Comparison of ENCODE assay signal across 23 mouse cellular contexts in genomic region chr6:37171149-37171832, GRCm38 (mm10).
DNase-seq lines count a peak whose midpoint lies in the region; ATAC-seq and TF ChIP-seq lines count a peak whose summit lies in the region.
"Had no signal": no experiment of that assay in that cellular context is flagged by ENCODE, and none has a peak within 500 bp of the region (broad histone marks: within the 10 kb centered on the region; RNA-seq: fewer than 3 reads in every experiment).

No protein-coding gene starts in this region.

- WGBS in embryonic facial prominence, embryonic 11.5 days = 67% methylated on average over 12 of the region's 12 CpGs
- 77% methylated on average over 12 of the region's 12 CpGs for WGBS in embryonic facial prominence, embryonic 10.5 days
- WGBS in hindbrain, embryonic 14.5 days = 51% methylated on average over 12 of the region's 12 CpGs
- 77% methylated on average over 12 of the region's 12 CpGs for WGBS in hindbrain, embryonic 11.5 days
- WGBS in hindbrain, postnatal 0 days = 51% methylated on average over 12 of the region's 12 CpGs

- TF ChIP-seq CTCF in hindbrain, postnatal 0 days (IDR thresholded peaks at IDR 0.05; ENCODE audit: low read depth) = no peak

- no peaks in the 10 kb centered on the region for H3K36me3 ChIP-seq in embryonic facial prominence, embryonic 11.5 days (replicated peaks; ENCODE audit: control insufficient read depth, insufficient read depth, low read depth, low read length)
- no peaks in the 10 kb centered on the region for H3K36me3 ChIP-seq in embryonic facial prominence, embryonic 10.5 days (replicated peaks)
- H3K36me3 ChIP-seq in hindbrain, embryonic 14.5 days (replicated peaks; ENCODE audit: control insufficient read depth, insufficient read depth) = no peaks in the 10 kb centered on the region
- no peaks in the 10 kb centered on the region for H3K36me3 ChIP-seq in hindbrain, embryonic 11.5 days (ENCODE audit: control insufficient read depth, insufficient read depth, low read length)
- H3K36me3 ChIP-seq in hindbrain, postnatal 0 days (ENCODE audit: insufficient read depth, low read length) = no peaks in the 10 kb centered on the region
- H3K36me3 ChIP-seq: limb, embryonic 15.5 days had no signal

- H3K4me1 ChIP-seq in embryonic facial prominence, embryonic 11.5 days (ENCODE audit: control insufficient read depth, insufficient read depth, low read length) = no peaks in the 10 kb centered on the region
- peaks cover 4% of the 10 kb centered on the region; the same call in 1 of the 2 replicates for H3K4me1 ChIP-seq in embryonic facial prominence, embryonic 10.5 days
- H3K4me1 ChIP-seq in hindbrain, embryonic 14.5 days (replicated peaks; ENCODE audit: control insufficient read depth, insufficient read depth, low read length) = peaks cover 14% of the 10 kb centered on the region
- H3K4me1 ChIP-seq in hindbrain, embryonic 11.5 days (replicated peaks; ENCODE audit: control insufficient read depth, insufficient read depth, low read length) = no peaks in the 10 kb centered on the region
- no peaks in the 10 kb centered on the region; the same call in 1 of the 2 replicates for H3K4me1 ChIP-seq in hindbrain, postnatal 0 days (ENCODE audit: insufficient read depth, low read length)
- H3K4me1 ChIP-seq: limb, embryonic 15.5 days had no signal

- no peaks in the 10 kb centered on the region for H3K27me3 ChIP-seq in embryonic facial prominence, embryonic 11.5 days (ENCODE audit: control insufficient read depth, insufficient read depth, low read length)
- no peaks in the 10 kb centered on the region for H3K27me3 ChIP-seq in embryonic facial prominence, embryonic 10.5 days (replicated peaks; ENCODE audit: low read depth, poor library complexity, severe bottlenecking)
- H3K27me3 ChIP-seq in hindbrain, embryonic 14.5 days (ENCODE audit: control insufficient read depth, insufficient read depth, low read length) = no peaks in the 10 kb centered on the region
- no peaks in the 10 kb centered on the region for H3K27me3 ChIP-seq in hindbrain, embryonic 11.5 days (ENCODE audit: control insufficient read depth, insufficient read depth, low read length)
- H3K27me3 ChIP-seq in hindbrain, postnatal 0 days (ENCODE audit: insufficient read depth, low read length) = no peaks in the 10 kb centered on the region
- H3K27me3 ChIP-seq: limb, embryonic 15.5 days had no signal

- ATAC-seq in embryonic facial prominence, embryonic 11.5 days (replicated peaks; ENCODE audit: insufficient number of reproducible peaks, low FRiP score, low TSS enrichment, low read depth) = no peak
- ATAC-seq in hindbrain, embryonic 14.5 days (ENCODE audit: low FRiP score) = peak; percentile 78
- ATAC-seq in hindbrain, embryonic 11.5 days (ENCODE audit: low FRiP score) = no peak
- ATAC-seq in hindbrain, postnatal 0 days = peak; percentile 82
- ATAC-seq: lung, postnatal 0 days had no signal

- H3K4me2 ChIP-seq in embryonic facial prominence, embryonic 11.5 days (ENCODE audit: low read depth, low read length) = no peak overlapping the region
- no peak overlapping the region; the same call in 1 of the 2 replicates for H3K4me2 ChIP-seq in hindbrain, embryonic 14.5 days (replicated peaks)
- H3K4me2 ChIP-seq in hindbrain, embryonic 11.5 days (replicated peaks; ENCODE audit: low read depth, low read length) = no peak overlapping the region
- no peak overlapping the region for H3K4me2 ChIP-seq in hindbrain, postnatal 0 days (ENCODE audit: low read depth, low read length)
- H3K4me2 ChIP-seq: limb, embryonic 15.5 days had no signal

- H3K9ac ChIP-seq in embryonic facial prominence, embryonic 11.5 days (replicated peaks; ENCODE audit: low read length) = no peak overlapping the region
- H3K9ac ChIP-seq in hindbrain, embryonic 14.5 days = no peak overlapping the region
- no peak overlapping the region for H3K9ac ChIP-seq in hindbrain, embryonic 11.5 days (ENCODE audit: low read depth, low read length)
- H3K9ac ChIP-seq in hindbrain, postnatal 0 days (replicated peaks; ENCODE audit: low read length) = no peak overlapping the region
- H3K9ac ChIP-seq: limb, embryonic 15.5 days had no signal

- peak; percentile 31 for DNase-seq in embryonic facial prominence, embryonic 11.5 days (ENCODE audit: low spot score)
- no peak for DNase-seq in embryonic facial prominence, embryonic 10.5 days (ENCODE audit: low spot score)
- peak; percentile 61 for DNase-seq in hindbrain, embryonic 14.5 days (ENCODE audit: low spot score)
- no peak for DNase-seq in hindbrain, embryonic 11.5 days (ENCODE audit: low spot score)
- DNase-seq in MN1 (ENCODE audit: low spot score) = peak; percentile 14
- DNase-seq in hindbrain, postnatal 0 days (ENCODE audit: low spot score) = peak; percentile 55
- no peak for DNase-seq in left cerebral cortex, adult 11 months (ENCODE audit: low spot score)
- DNase-seq in right cerebral cortex, postnatal 10 days (ENCODE audit: low spot score in 2 of 2) = no peak
- DNase-seq: adrenal gland, postnatal 14 days; cerebellum, adult 8-10 months; gastrocnemius, postnatal 36 days; heart, postnatal 36 days; kidney, adult 2 months; left cerebral cortex, postnatal 4 days; retina, postnatal 1 day; right cerebral cortex, postnatal 4 days; thymus, adult 18-20 months; thymus, postnatal 36 days had no signal

- H3K9me3 ChIP-seq in embryonic facial prominence, embryonic 11.5 days (replicated peaks; ENCODE audit: control insufficient read depth, low read length) = no peaks in the 10 kb centered on the region
- H3K9me3 ChIP-seq in embryonic facial prominence, embryonic 10.5 days = no peaks in the 10 kb centered on the region; the same call in 1 of the 2 replicates
- H3K9me3 ChIP-seq in hindbrain, embryonic 14.5 days (ENCODE audit: control insufficient read depth, low read length) = peaks cover 4% of the 10 kb centered on the region; the same call in 1 of the 2 replicates
- no peaks in the 10 kb centered on the region for H3K9me3 ChIP-seq in hindbrain, embryonic 11.5 days (ENCODE audit: control insufficient read depth, low read length)
- H3K9me3 ChIP-seq in hindbrain, postnatal 0 days (ENCODE audit: low read length) = no peaks in the 10 kb centered on the region
- H3K9me3 ChIP-seq: limb, embryonic 15.5 days had no signal

- no peak overlapping the region for H3K4me3 ChIP-seq in embryonic facial prominence, embryonic 11.5 days (ENCODE audit: low read depth, low read length)
- no peak overlapping the region for H3K4me3 ChIP-seq in embryonic facial prominence, embryonic 10.5 days
- H3K4me3 ChIP-seq in hindbrain, embryonic 14.5 days (replicated peaks; ENCODE audit: low read length) = no peak overlapping the region
- H3K4me3 ChIP-seq in hindbrain, embryonic 11.5 days (ENCODE audit: low read depth, low read length) = no peak overlapping the region
- H3K4me3 ChIP-seq in hindbrain, postnatal 0 days (ENCODE audit: low read length) = no peak overlapping the region
- H3K4me3 ChIP-seq: limb, embryonic 15.5 days; myocyte had no signal

- H3K27ac ChIP-seq in embryonic facial prominence, embryonic 11.5 days (replicated peaks; ENCODE audit: low read depth, low read length) = no peak overlapping the region
- no peak overlapping the region for H3K27ac ChIP-seq in embryonic facial prominence, embryonic 10.5 days (replicated peaks)
- peak overlapping the region; percentile 80 for H3K27ac ChIP-seq in hindbrain, embryonic 14.5 days
- no peak overlapping the region for H3K27ac ChIP-seq in hindbrain, embryonic 11.5 days (ENCODE audit: low read depth, low read length)
- peak overlapping the region; percentile 58; the same call in 1 of the 2 replicates for H3K27ac ChIP-seq in hindbrain, postnatal 0 days
- H3K27ac ChIP-seq: kidney, postnatal 0 days; limb, embryonic 15.5 days; macrophage had no signal

Comparison
In these comparisons a context has a peak if more than half of its experiments do, and no peak if none do; other contexts are left out.
1. ATAC-seq: peak in hindbrain, embryonic 14.5 days (single experiment) and hindbrain, postnatal 0 days (single experiment); none in embryonic facial prominence, embryonic 11.5 days (single experiment) and hindbrain, embryonic 11.5 days (single experiment).
2. DNase-seq: peak in embryonic facial prominence, embryonic 11.5 days (single experiment), hindbrain, embryonic 14.5 days (single experiment), MN1 (single experiment) and hindbrain, postnatal 0 days (single experiment); none in embryonic facial prominence, embryonic 10.5 days (single experiment), hindbrain, embryonic 11.5 days (single experiment), left cerebral cortex, adult 11 months (single experiment) and right cerebral cortex, postnatal 10 days (0 of 2).
3. H3K27ac ChIP-seq: peak in hindbrain, embryonic 14.5 days (single experiment) and hindbrain, postnatal 0 days (single experiment); none in embryonic facial prominence, embryonic 11.5 days (single experiment), embryonic facial prominence, embryonic 10.5 days (single experiment) and hindbrain, embryonic 11.5 days (single experiment).